Mouse (Mus musculus) C2C12 (cell line): ENCODE results near the gene Tmem190. TPM values are rescaled to one million over a fixed set of nuclear protein-coding genes. Genes with fewer than 3 reads are reported as not detected.
"Not testable (repeated sequence)": the region's sequence is repeated elsewhere in the genome, so short reads cannot be mapped to it uniquely, and the experiment has no call there.

Experiments
- H3K27me3 ChIP-seq: one replicate; pipeline ENCODE4 v1.6.1; 2011; ENCODE audit not compliant: control insufficient read depth, insufficient read depth, insufficient read length
- H3K36me3 ChIP-seq: one replicate; pipeline ENCODE4 v1.6.1; 2011; ENCODE audit not compliant: control insufficient read depth, insufficient read depth
- H3K4me3 ChIP-seq: one replicate; pipeline ENCODE4 v1.5.1; 2011; ENCODE audit warnings: mild to moderate bottlenecking, control low read depth; ENCODE audit not compliant: poor library complexity, insufficient read depth, severe bottlenecking
- H3K79me2 ChIP-seq: one replicate; pipeline ENCODE4 v1.6.1; 2011; ENCODE audit not compliant: control insufficient read depth, insufficient read depth
- H3K79me3 ChIP-seq: one replicate; pipeline ENCODE4 v1.6.1; 2011; ENCODE audit warnings: low read depth, control low read depth
- H3ac ChIP-seq: one replicate; pipeline ENCODE3; 2011; ENCODE audit warnings: low read depth; ENCODE audit not compliant: control insufficient read depth, insufficient read length
- CEBPB ChIP-seq: IDR thresholded peaks from one replicate; pipeline ENCODE4 v1.6.1; 2011; ENCODE audit warnings: low read depth, mild to moderate bottlenecking, control low read depth, moderate library complexity
- CTCF ChIP-seq: IDR thresholded peaks from one replicate; pipeline ENCODE4 v1.5.1; 2011; ENCODE audit not compliant: control insufficient read depth, insufficient read depth, insufficient read length
- FOSL1 ChIP-seq: IDR thresholded peaks from one replicate; pipeline ENCODE4 v1.8.0; 2011; ENCODE audit warnings: mild to moderate bottlenecking, low read length; ENCODE audit not compliant: poor library complexity, insufficient read depth, severe bottlenecking
- MAX ChIP-seq: IDR thresholded peaks from one replicate; pipeline ENCODE4 v1.6.1; 2011; ENCODE audit warnings: mild to moderate bottlenecking, control low read depth
- MYOD1 ChIP-seq: IDR thresholded peaks from one replicate; pipeline ENCODE4 v1.6.1; 2011; ENCODE audit warnings: low read depth; ENCODE audit not compliant: control insufficient read depth, insufficient read length
- MYOG ChIP-seq: IDR thresholded peaks from one replicate; pipeline ENCODE4 v1.6.1; 2011; ENCODE audit not compliant: control insufficient read depth, insufficient read length; ENCODE audit errors: extremely low read depth
- USF1 ChIP-seq: IDR thresholded peaks from one replicate; pipeline ENCODE4 v1.6.1; 2011; ENCODE audit warnings: low read depth, mild to moderate bottlenecking, control low read depth, moderate library complexity
- polyA plus RNA-seq: library from polyadenylated mRNA; unstranded; fragments of >200 nt; fragmentation: generic; extraction: Trizol; gene quantifications from one replicate; pipeline ENCODE4 v1.2.1, GENCODE M21; 2012; ENCODE audit warnings: missing spikeins

Tmem190 gene
- polyA plus RNA-seq, 1 experiment, result 0.84 TPM

GRCm38 (mm10) chr7:4812303-4813104 lies 29.8 kb downstream of the Tmem190 start, which contains the start of gene Ube2s:
Gene Ube2s, minus strand, starts transcription at chr7:4812590.
- Histone ChIP-seq H3K4me3 (peak within 1 kb of the TSS; percentile 89), H3K27me3 (no peaks in the 10 kb centered on the region), H3ac (peak within 1 kb of the TSS; percentile 98), H3K79me2 (peaks cover 39% of the 10 kb centered on the region), H3K79me3 (peaks cover 37% of the 10 kb centered on the region), H3K36me3 (peaks cover 35% of the 10 kb centered on the region)
- TF ChIP-seq USF1 (no peak), FOSL1 (no peak), CEBPB (no peak), MAX (no peak), CTCF (no peak), MYOD1 (no peak), MYOG (no peak)

GRCm38 (mm10) chr7:4813105-4813791 lies 30.5 kb downstream of the Tmem190 start:
- peak overlapping the region; percentile 40 for H3K4me3 ChIP-seq
- peak overlapping the region; percentile 47 for H3ac ChIP-seq
- peaks cover 35% of the 10 kb centered on the region for H3K79me3 ChIP-seq
- no peak for TF ChIP-seq CTCF
- TF ChIP-seq CEBPB, result no peak
- no peak for TF ChIP-seq MAX
- no peak for TF ChIP-seq MYOD1
- no peak for TF ChIP-seq MYOG
- TF ChIP-seq USF1, result no peak
- no peak for TF ChIP-seq FOSL1
- H3K27me3 ChIP-seq, result no peaks in the 10 kb centered on the region
- peaks cover 31% of the 10 kb centered on the region for H3K36me3 ChIP-seq
- peaks cover 39% of the 10 kb centered on the region for H3K79me2 ChIP-seq

DNA sequence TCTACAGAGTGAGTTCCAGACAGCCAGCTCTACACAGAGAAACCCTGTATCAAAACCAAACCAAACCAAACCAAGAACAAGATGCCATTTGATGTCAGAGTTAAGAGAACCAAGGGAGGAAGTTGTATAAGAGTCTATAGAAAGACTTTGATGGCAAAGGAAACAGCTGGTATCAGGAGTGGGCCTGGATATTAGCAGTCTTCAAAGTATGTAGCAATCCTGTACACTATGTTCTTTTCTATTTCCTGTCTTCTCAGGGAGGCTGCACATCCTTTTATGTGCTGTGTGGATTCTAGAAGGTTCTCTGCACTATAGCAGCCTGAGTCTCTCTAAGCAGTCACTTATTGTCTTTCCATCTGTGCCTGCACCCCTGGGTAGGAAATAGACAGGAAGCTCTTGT lies 33.8 kb downstream of the Tmem190 start:
- Histone ChIP-seq H3K27me3 (peaks cover 4% of the 10 kb centered on the region), H3K79me2 (peaks cover 6% of the 10 kb centered on the region), H3K79me3 (peaks cover 4% of the 10 kb centered on the region), H3K36me3 (no peaks in the 10 kb centered on the region), H3K4me3 (no peak overlapping the region), H3ac (no peak overlapping the region)
- TF ChIP-seq FOSL1 (no peak), USF1 (no peak), MYOD1 (no peak), MAX (no peak), CTCF (no peak), CEBPB (no peak), MYOG (no peak)

GRCm38 (mm10) chr7:4820925-4821324 lies 38.2 kb downstream of the Tmem190 start:
- H3K27me3 ChIP-seq, H3ac ChIP-seq, H3K4me3 ChIP-seq, H3K79me2 ChIP-seq, H3K36me3 ChIP-seq, H3K79me3 ChIP-seq: not testable (repeated sequence)

DNA sequence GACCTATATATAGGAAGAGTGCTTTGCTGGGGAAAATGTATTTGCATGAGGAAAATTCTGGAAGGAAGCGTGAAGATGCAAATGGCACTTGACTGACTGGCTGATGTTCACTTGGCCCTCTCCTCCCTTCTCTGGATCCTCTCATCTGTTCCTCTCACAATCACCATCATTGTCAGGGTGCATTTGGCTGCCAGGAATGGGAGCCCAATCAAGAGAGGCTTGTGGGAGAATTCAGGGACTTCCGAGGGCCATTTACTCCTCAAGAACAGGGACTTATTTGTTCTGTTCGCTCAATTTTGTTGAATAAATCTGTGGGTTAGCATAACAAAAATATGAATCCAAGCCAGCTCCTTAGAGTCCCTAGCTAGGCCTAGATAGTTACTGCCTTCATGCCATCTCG lies 39.0 kb downstream of the Tmem190 start:
- H3K79me2 ChIP-seq, result no peaks in the 10 kb centered on the region
- H3K79me3 ChIP-seq, result no peaks in the 10 kb centered on the region
- H3K27me3 ChIP-seq, result peaks cover 8% of the 10 kb centered on the region
- H3K36me3 ChIP-seq, result no peaks in the 10 kb centered on the region
- no peak overlapping the region for H3K4me3 ChIP-seq
- no peak overlapping the region for H3ac ChIP-seq
- TF ChIP-seq FOSL1 (no peak), MYOG (no peak), CTCF (no peak), CEBPB (no peak), MYOD1 (no peak), MAX (no peak), USF1 (no peak)
